Mouse (Mus musculus) lung, adult 2 months (tissue): ENCODE data around the gene Otop2.

Source experiments
- CTCF ChIP-seq: fragments of 200-500 bp; IDR thresholded peaks from 2 replicates; pipeline ENCODE4 v1.5.1; 2011; ENCODE audit warnings: mild to moderate bottlenecking, low read length, control low read depth; ENCODE audit not compliant: insufficient read depth
- POLR2A ChIP-seq: fragments of 200-500 bp; IDR thresholded peaks from 2 replicates; pipeline ENCODE4 v1.6.1; 2011; ENCODE audit warnings: low read depth, mild to moderate bottlenecking, control low read depth, low read length, borderline replicate concordance; ENCODE audit errors: extremely low read depth

DNA sequence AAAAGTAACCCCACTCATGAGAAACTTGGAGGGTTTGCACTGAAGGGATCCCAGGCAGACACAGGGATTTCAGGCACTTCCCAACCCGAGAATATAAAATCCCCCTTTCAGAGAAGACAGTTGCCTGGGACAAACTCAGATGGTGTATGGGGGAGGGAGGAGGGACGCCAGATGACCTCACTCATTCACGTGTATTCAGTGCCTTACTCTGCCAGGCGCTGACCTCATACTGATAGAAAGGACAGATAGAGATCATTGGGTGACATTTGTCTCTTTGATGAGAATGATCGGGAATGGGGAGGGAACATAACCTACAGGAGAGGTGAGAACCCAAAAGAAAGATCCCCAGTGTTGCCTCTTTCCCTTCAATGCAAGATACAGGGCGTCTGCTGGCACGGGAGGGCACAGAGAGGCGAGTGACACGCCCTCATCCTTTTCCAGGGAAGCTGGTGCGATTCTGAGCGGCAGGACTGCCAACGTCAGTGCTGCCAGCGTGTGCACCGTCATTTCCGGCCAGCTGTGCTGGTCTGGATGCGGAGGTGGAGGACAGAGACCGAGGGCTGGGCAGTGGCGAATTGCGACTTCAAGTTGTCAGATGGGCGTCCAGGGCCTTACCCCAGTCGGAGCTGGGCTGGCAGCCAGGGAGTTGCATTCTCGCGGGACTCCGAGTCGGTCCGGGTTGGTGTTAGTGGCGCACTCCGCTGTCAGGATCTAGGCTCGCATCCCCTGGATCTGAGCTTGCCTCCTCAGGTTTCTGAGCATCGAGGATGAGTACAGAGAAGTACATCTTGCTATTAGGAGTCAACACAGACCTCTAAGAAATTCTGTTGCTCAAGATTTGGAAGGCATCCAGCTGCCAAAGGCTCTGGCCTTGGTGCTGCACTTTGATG lies 67.1 kb downstream of the Otop2 start:
- TF ChIP-seq CTCF (no peak), POLR2A (peak; percentile 61; the same call in 1 of the 2 replicates)
